Mouse (Mus musculus) CH12.LX (cell line): ENCODE data around the gene Uqcr11. TPM values are rescaled to one million over a fixed set of nuclear protein-coding genes. Genes with fewer than 3 reads are reported as not detected.

Experiments used
- DNase-seq: peaks from one replicate; pipeline ENCODE4 v3.0.0-alpha.2; 2013; ENCODE audit errors: extremely low read depth
- H3K27ac ChIP-seq: 2 replicates; pipeline ENCODE4 v1.5.1; 2012; ENCODE audit warnings: low read depth, mild to moderate bottlenecking, control low read depth, moderate library complexity; ENCODE audit not compliant: insufficient read depth
- H3K27me3 ChIP-seq: replicated peaks from 2 replicates; pipeline ENCODE3; 2012; ENCODE audit warnings: inconsistent platforms
- H3K36me3 ChIP-seq, 2 experiments: replicated peaks in 1 of 2; 2 replicates each; pipeline versions ENCODE3 to v1.6.1; 2012; ENCODE audit warnings: inconsistent platforms in 1 of 2, low read length in 1 of 2, mild to moderate bottlenecking in 1 of 2, mixed read lengths in 1 of 2, moderate library complexity in 1 of 2; ENCODE audit not compliant: control insufficient read depth in 1 of 2, insufficient read depth in 1 of 2
- H3K4me1 ChIP-seq, 2 experiments: 2 replicates each; pipeline ENCODE4 v1.6.1; 2012; ENCODE audit warnings: inconsistent platforms in 1 of 2, moderate library complexity in 1 of 2; ENCODE audit not compliant: insufficient read depth in 2 of 2, control insufficient read depth in 1 of 2
- H3K4me2 ChIP-seq: 2 replicates; pipeline ENCODE4 v1.6.1; 2012; ENCODE audit warnings: low read depth, mild to moderate bottlenecking, control low read depth; ENCODE audit not compliant: poor library complexity, insufficient read depth, severe bottlenecking
- H3K4me3 ChIP-seq, 3 experiments: fragments of 150-350 bp in 1 of 3; sonication (generic) in 1 of 3; replicated peaks in 1 of 3; 2 replicates each; pipeline versions ENCODE3 to v1.5.1; 2011 to 2012; ENCODE audit warnings: low read depth in 2 of 3, low read length in 2 of 3, mild to moderate bottlenecking in 2 of 3, moderate library complexity in 2 of 3, control low read depth in 1 of 3, improper control_type of control experiment in 1 of 3, inconsistent platforms in 1 of 3, mixed read lengths in 1 of 3; ENCODE audit not compliant: poor library complexity in 1 of 3
- H3K79me2 ChIP-seq: replicated peaks from 2 replicates; pipeline ENCODE4 v1.6.1; 2012; ENCODE audit warnings: mild to moderate bottlenecking, moderate library complexity; ENCODE audit not compliant: control insufficient read depth, poor library complexity, insufficient read depth, severe bottlenecking; ENCODE audit errors: extremely low read depth
- H3K9ac ChIP-seq: 2 replicates; pipeline ENCODE4 v1.6.1; 2012; ENCODE audit warnings: low read depth, mild to moderate bottlenecking, control low read depth, moderate library complexity; ENCODE audit not compliant: insufficient read depth
- H3K9me3 ChIP-seq: replicated peaks from 2 replicates; pipeline ENCODE3; 2012; ENCODE audit warnings: low read length, inconsistent platforms, mixed read lengths
- BHLHE40 ChIP-seq: IDR thresholded peaks from 2 replicates; pipeline ENCODE4 v1.6.1; 2011; ENCODE audit warnings: mild to moderate bottlenecking, low read depth, low read length, improper control_type of control experiment
- CHD1 ChIP-seq: IDR thresholded peaks from 2 replicates; pipeline ENCODE4 v1.6.1; 2012; ENCODE audit warnings: low read depth, low read length, improper control_type of control experiment, inconsistent platforms
- ELF1 ChIP-seq: IDR thresholded peaks from 2 replicates; pipeline ENCODE4 v1.6.1; 2014; ENCODE audit warnings: low read depth, mild to moderate bottlenecking, inconsistent platforms, low read length, improper control_type of control experiment
- KAT2A ChIP-seq: IDR thresholded peaks from 2 replicates; pipeline ENCODE4 v1.6.1; 2012; ENCODE audit warnings: low read length, improper control_type of control experiment, inconsistent platforms; ENCODE audit not compliant: insufficient replicate concordance
- MAX ChIP-seq: IDR thresholded peaks from 2 replicates; pipeline ENCODE4 v1.6.1; 2011; ENCODE audit warnings: low read length, improper control_type of control experiment
- MEF2A ChIP-seq: IDR thresholded peaks from 2 replicates; pipeline ENCODE4 v1.6.1; 2014; ENCODE audit warnings: low read depth, mild to moderate bottlenecking, inconsistent platforms, low read length, improper control_type of control experiment, borderline replicate concordance
- MXI1 ChIP-seq: IDR thresholded peaks from 2 replicates; pipeline ENCODE4 v1.6.1; 2011; ENCODE audit warnings: mild to moderate bottlenecking, low read depth, low read length, improper control_type of control experiment
- NELFE ChIP-seq: IDR thresholded peaks from 2 replicates; pipeline ENCODE4 v1.6.1; 2011; ENCODE audit warnings: low read depth, low read length, improper control_type of control experiment
- NRF1 ChIP-seq: IDR thresholded peaks from 2 replicates; pipeline ENCODE4 v1.6.1; 2014; ENCODE audit warnings: low read depth, mild to moderate bottlenecking, inconsistent platforms, low read length, improper control_type of control experiment, moderate library complexity
- PAX5 ChIP-seq: IDR thresholded peaks from 2 replicates; pipeline ENCODE4 v1.6.1; 2012; ENCODE audit warnings: low read length, inconsistent platforms, mixed read lengths
- POLR2A ChIP-seq: IDR thresholded peaks from 2 replicates; pipeline ENCODE4 v1.6.1; 2011; ENCODE audit warnings: low read depth, mild to moderate bottlenecking, improper control_type of control experiment, low read length
- RAD21 ChIP-seq: IDR thresholded peaks from 2 replicates; pipeline ENCODE4 v1.6.1; 2011; ENCODE audit warnings: low read depth, mild to moderate bottlenecking, low read length, improper control_type of control experiment, moderate library complexity
- SIN3A ChIP-seq: IDR thresholded peaks from 2 replicates; pipeline ENCODE4 v1.6.1; 2012; ENCODE audit warnings: low read length, improper control_type of control experiment, inconsistent platforms
- TBP ChIP-seq: conservative IDR thresholded peaks from 2 replicates; pipeline ENCODE4 v1.6.1; 2011; ENCODE audit warnings: low read depth, low read length, improper control_type of control experiment
- UBTF ChIP-seq: IDR thresholded peaks from 2 replicates; pipeline ENCODE4 v1.6.1; 2012; ENCODE audit warnings: low read depth, mild to moderate bottlenecking, inconsistent platforms, low read length, improper control_type of control experiment, moderate library complexity
- ZC3H11A ChIP-seq: IDR thresholded peaks from 2 replicates; pipeline ENCODE4 v1.6.1; 2012; ENCODE audit warnings: low read depth, mild to moderate bottlenecking, inconsistent platforms, low read length, improper control_type of control experiment
- ZNF384 ChIP-seq: IDR thresholded peaks from 2 replicates; pipeline ENCODE4 v1.6.1; 2012; ENCODE audit warnings: low read depth, low read length, improper control_type of control experiment, inconsistent platforms
- dilution Hi-C: fragments of 300-500 bp; cut with MboI; formaldehyde crosslinking; loops from 2 replicates; pipeline ENCODE4 v1.14.3; 2020; ENCODE audit warnings: low sequenced_read_pairs; ENCODE audit not compliant: extremely low pct_unique_long_range_greater_than_20kb, extremely low pct_ligation_motif_present
- in situ Hi-C: fragments of 300-500 bp; cut with MboI; formaldehyde crosslinking; loops from 3 replicates; pipeline ENCODE4 v1.14.3; 2019; ENCODE audit warnings: low sequenced_read_pairs, low pct_ligation_motif_present, low pct_unique_long_range_greater_than_20kb, mixed read lengths
- polyA plus RNA-seq: library from polyadenylated mRNA; unstranded; fragments of >175 nt; gene quantifications from 2 replicates; pipeline ENCODE4 v1.2.1, GENCODE M21; 2012; ENCODE audit warnings: low read depth; ENCODE audit not compliant: insufficient read length
- total RNA-seq, 2 experiments: library from RNA; depleted of rRNA; stranded (reverse); fragments of 300-350 nt in 1 of 2; fragments of >200 nt in 1 of 2; gene quantifications; 2 replicates each; pipeline ENCODE4 v1.2.3; 2012 to 2014

Gene Uqcr11
- total and polyA plus RNA-seq, 3 experiments: 206 to 466 (median 444) TPM

GRCm38 (mm10) chr10:80386735-80387471 lies 19.7 kb downstream of the Uqcr11 start:
- no peaks in the 10 kb centered on the region for H3K27me3 ChIP-seq
- TF ChIP-seq SIN3A (no peak), CHD1 (no peak), PAX5 (no peak), UBTF (no peak), BHLHE40 (peak; percentile 27; the same call in 1 of the 2 replicates), ZC3H11A (no peak), ELF1 (no peak), RAD21 (no peak), NRF1 (no peak), TBP (no peak), MAX (no peak), MXI1 (peak; percentile 63), KAT2A (no peak)
- peak overlapping the region; percentile 35 for H3K4me2 ChIP-seq
- peaks cover 11 to 52% of the 10 kb centered on the region in 2 experiments for H3K36me3 ChIP-seq
- DNase-seq: no peak
- dilution Hi-C loops: no loop called here
- H3K4me3 ChIP-seq: peak overlapping the region; percentile 13 to 68 (median 59)
- H3K9ac ChIP-seq: peak overlapping the region; percentile 57; the same call in 1 of the 2 replicates
- in situ Hi-C loops: loop anchor here (5.0 kb wide), 1 partner anchor 40 kb away; no protein-coding TSS in a partner anchor
- H3K79me2 ChIP-seq: no peaks in the 10 kb centered on the region
- H3K4me1 ChIP-seq: peaks cover 35 to 52% of the 10 kb centered on the region in 2 experiments
- H3K27ac ChIP-seq: no peak overlapping the region
- H3K9me3 ChIP-seq: no peaks in the 10 kb centered on the region

GRCm38 (mm10) chr10:80385811-80386734 lies 20.6 kb downstream of the Uqcr11 start:
- peaks cover 15 to 52% of the 10 kb centered on the region in 2 experiments for H3K36me3 ChIP-seq
- H3K9me3 ChIP-seq: no peaks in the 10 kb centered on the region
- in situ Hi-C loops (loop anchor here (5.0 kb wide), 1 partner anchor 41 kb away; no protein-coding TSS in a partner anchor), dilution Hi-C loops (no loop called here)
- H3K27ac ChIP-seq: no peak overlapping the region
- no peak for DNase-seq
- H3K4me2 ChIP-seq: peak overlapping the region; percentile 35
- H3K27me3 ChIP-seq: no peaks in the 10 kb centered on the region
- no peaks in the 10 kb centered on the region for H3K79me2 ChIP-seq
- H3K4me1 ChIP-seq: peaks cover 35 to 52% of the 10 kb centered on the region in 2 experiments
- TF ChIP-seq BHLHE40: no peak
- TF ChIP-seq ZC3H11A: no peak
- TF ChIP-seq MEF2A: no peak
- TF ChIP-seq POLR2A: no peak
- TF ChIP-seq ZNF384: no peak
- TF ChIP-seq RAD21: no peak
- TF ChIP-seq NELFE: no peak
- peak overlapping the region; percentile 10 to 68 (median 59) for H3K4me3 ChIP-seq
- peak overlapping the region; percentile 57; the same call in 1 of the 2 replicates for H3K9ac ChIP-seq
